Mouse (Mus musculus): ENCODE measurements around the gene Olfr1373.
"Not testable (repeated sequence)": the region's sequence is repeated elsewhere in the genome, so short reads cannot be mapped to it uniquely, and the experiment has no call there.

Gene Olfr1373

DNA sequence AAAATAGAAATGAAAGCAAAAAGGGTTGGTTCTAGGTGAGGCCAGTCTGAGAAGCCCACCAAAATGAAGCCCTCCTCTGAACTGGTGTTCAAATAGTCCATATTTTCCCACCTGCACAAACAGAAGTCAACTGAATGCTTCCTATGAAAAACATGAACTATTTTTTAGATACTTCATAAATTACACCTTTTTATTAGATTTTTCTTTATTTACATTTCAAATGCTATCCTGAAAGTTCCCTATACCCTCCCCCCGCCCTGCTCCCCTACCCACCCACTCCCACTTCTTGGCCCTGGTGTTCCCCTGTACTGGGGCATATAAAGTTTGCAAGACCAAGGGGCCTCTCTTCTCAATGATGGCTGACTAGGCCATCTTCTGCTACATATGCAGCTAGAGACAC is at the start of gene Olfr1373:
Gene Olfr1373, minus strand, starts transcription at position 101 of the 400 bp plus-strand sequence.
- DNase-seq (ENCODE audit: low read depth, low spot score): not testable (repeated sequence)

DNA sequence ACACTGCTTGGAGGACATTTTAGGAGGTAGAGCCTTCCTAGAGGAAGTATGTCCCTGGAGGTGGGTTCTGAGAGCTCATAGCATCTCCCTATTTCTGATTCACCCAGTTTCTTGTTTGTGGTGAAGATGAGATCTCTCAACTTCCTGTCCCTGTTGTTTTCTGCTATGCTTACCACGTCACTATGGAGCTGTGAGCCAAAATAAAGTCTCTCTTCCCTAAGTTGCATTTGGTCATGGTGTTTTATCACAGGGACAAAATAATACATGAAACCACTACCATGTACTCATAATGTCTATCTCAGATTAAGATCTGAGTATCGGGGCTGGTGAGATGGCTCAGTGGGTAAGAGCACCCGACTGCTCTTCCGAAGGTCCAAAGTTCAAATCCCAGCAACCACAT is 35.3 kb upstream of the Olfr1373 start:
- DNase-seq (ENCODE audit: low read depth, low spot score): not testable (repeated sequence)

DNA sequence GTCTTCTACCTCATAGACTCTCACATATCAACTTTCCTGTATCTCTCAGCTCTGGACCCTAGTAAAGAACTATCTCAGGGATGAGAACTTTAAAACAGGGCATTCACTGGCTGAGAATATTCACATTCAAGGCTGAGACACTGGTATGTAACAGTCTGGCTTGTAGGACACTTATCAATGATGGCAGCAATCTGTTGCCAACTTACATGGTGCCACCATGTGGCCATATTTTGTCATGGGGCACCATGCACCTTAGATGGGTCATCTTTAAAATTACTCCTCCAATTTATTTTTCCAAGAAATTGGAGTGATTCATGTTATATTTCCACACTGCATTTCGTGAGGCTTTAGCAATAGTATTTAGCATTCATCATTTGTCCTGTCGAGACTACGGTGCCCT is 34.6 kb upstream of the Olfr1373 start:
- not testable (repeated sequence) for DNase-seq (ENCODE audit: low read depth, low spot score)

DNA sequence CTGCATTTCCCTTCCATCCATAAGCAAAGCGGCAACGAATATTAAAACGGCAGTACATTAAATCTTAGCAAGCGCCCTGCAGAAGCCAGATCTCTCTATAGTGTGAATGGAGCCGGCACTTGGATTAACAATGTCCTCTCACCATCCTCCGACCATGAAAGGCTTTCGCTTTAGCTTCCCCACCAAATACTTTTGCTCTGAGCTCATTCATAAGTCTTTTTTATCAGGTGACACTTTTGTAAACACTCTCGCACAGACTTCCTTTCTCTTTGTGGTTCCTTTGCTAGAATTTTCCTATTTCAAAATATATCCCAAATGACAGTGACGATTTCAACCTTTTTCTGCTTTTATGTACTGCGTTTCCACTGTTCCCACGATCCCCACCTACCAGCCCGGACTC is 23.1 kb upstream of the Olfr1373 start:
- no peak for DNase-seq (ENCODE audit: low read depth, low spot score)

DNA sequence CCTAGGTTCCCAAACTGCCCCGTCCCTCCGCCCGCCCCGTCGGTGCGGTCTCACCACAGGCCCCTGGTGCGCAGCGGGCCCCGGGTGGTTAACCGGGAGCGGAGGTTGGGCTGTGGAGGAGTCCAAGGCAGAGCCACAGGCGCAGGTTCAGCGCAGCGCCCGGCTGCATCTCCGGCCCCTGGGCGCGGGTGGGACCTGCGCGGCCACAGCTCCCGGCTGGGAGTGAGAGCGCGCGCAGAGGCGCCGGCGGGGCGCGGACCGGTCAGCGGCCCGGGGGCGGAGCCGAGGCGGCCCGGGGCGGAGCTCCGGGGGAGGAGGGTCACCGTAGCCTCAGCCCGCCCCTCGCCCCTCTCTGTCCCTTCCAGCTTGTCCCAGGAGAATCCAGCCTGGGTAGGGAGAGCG is 22.6 kb upstream of the Olfr1373 start:
- DNase-seq (ENCODE audit: low read depth, low spot score): not testable (repeated sequence)

DNA sequence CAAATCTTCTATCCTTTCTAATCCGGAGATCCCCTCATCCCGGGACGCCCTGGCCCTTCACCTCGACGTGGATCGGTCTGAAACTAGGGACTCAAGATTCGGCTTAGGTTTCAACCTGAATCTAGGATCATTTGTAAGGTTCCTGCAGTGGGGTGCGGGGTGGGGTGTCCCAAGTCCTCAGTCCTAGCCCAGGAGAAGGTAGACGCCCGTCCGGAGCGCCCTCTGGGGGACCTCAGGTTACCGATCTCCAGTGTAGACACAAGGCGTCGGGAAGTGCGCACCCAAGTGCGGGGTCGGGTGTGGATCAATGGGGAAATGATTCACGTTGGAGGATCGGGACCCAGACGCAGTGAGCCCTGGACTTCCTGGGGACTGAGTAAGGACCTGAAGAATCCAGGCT is 21.8 kb upstream of the Olfr1373 start:
- no peak for DNase-seq (ENCODE audit: low read depth, low spot score)

DNA sequence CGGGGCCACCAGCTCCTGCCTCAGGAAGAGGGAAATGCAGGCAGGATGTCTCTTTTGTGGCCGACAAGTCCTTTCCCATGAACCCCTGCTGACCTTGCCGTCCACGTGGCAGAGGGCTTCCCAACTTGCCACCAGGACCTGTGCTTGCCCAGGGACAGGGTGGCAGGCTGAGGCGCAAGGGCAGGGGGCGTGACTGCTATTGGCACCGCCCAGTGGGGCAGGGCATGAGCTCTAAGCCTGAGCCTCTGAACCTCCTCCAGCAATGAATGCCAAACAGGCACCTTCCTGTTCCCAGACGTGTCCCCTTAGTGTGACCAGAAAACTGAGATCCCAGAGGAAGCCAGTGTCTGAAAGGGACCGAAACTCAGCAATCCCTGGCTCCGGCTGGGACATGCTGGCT is 18.6 kb upstream of the Olfr1373 start:
- no peak for DNase-seq (ENCODE audit: low read depth, low spot score)

DNA sequence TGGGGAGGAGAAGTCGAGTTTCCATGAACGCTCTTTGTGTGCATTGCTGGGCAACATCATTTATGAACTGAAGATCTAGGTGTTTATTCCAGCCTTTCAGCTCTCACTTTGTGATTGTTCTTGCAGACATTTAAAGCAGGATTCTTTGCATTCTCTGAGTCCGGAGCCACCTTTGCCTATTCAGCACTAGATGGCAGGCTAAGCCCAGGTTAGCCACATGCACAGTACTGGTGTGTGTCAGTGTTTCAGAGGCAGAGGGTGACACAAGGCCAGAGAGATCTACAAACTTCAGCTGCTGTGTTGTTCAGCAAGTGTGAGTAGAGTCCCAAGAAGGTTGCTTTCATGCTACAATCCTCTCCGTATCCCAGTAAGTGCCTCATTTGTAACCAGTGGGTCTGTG is 1.7 kb downstream of the Olfr1373 start:
- peak; percentile 62 for DNase-seq (ENCODE audit: low read depth, low spot score)

DNA sequence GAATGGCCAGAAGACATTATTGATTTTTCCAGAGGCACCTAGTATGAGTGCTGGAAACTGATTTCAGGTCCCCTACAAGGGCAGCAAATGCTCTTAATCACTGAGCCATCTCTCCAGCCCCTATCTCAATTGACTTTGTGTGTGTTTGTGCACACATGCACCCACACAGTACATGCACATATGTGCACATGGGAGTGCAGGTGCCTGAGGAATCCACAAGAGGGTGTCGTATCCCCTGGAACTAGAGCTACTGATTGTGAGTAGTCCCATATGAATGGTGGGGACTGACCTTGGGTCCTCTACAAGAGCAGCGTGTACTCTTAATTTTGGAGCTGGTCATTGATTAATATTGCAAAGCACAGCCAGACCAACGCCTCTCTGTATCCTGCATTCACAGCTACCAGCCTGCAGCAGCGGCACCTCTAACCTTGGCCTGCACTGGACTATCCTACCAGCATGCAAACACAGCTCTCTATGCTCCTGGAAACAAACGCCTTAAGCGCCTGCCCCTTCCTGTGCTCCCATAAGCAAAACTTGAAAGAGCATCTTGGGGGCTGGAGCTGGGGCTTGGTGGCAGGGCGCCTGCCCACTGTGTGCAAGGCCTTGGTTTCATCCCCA is 14.8 kb downstream of the Olfr1373 start:
- peak; percentile 33 for DNase-seq (ENCODE audit: low read depth, low spot score)

DNA sequence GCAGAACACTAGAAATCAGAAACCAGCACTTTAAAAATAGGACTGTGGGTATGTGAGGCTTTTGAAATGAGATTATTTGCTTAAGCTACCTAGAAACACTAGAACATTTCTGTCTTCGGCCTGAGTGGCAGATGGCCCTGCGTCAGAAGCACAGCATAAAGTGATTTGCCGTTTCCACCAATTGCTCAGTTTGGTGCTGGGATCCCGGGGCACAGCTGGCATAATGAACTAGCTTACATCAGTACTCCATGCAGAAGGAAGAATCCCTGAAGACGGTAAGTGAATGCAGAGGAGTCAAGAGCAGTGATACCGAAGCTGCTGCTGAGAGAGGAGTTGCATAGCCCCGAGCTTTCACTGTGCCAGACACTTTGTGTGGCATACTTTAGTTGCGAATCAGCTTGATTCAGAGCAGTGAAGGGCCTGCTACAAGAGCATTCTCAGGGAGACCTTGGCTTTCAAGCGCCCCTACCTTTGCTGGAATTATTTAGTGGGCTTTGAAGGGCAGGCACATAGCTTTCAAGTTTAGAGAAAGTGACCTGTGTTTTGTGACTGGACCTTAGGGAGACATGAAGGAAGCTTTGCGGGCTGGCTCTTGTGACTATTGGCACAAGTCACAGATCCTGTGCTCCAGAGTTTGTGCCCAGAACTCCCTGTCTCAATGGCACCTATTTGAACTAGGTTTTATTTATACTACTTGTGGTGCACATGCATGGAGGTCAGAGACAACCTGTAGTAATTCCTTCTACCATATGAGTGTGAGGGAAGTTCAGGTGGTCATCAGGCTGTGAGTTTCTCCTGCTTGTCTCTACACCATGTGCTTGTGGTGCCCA is 15.5 kb downstream of the Olfr1373 start:
- no peak for DNase-seq (ENCODE audit: low read depth, low spot score)

DNA sequence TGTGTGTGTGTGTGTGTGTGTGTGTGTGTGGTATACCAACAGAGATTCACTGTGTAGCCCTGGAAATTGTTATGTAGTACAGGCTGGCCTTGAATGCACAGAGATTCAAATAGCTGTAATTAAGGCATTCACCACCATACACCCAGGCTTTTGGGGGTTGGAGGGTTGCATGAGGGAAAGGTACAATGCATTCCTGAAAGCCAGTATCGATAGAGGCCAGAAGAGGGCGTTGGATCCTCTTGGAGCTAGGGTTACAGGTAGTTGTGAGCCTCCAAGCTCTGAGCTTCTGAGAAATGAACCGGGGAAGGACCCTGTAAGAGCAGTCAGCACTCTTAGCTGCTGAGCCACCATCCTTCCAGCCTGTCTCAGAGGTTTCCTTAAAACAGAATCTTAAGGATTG is 16.2 kb downstream of the Olfr1373 start:
- peak; percentile 35 for DNase-seq (ENCODE audit: low read depth, low spot score)

DNA sequence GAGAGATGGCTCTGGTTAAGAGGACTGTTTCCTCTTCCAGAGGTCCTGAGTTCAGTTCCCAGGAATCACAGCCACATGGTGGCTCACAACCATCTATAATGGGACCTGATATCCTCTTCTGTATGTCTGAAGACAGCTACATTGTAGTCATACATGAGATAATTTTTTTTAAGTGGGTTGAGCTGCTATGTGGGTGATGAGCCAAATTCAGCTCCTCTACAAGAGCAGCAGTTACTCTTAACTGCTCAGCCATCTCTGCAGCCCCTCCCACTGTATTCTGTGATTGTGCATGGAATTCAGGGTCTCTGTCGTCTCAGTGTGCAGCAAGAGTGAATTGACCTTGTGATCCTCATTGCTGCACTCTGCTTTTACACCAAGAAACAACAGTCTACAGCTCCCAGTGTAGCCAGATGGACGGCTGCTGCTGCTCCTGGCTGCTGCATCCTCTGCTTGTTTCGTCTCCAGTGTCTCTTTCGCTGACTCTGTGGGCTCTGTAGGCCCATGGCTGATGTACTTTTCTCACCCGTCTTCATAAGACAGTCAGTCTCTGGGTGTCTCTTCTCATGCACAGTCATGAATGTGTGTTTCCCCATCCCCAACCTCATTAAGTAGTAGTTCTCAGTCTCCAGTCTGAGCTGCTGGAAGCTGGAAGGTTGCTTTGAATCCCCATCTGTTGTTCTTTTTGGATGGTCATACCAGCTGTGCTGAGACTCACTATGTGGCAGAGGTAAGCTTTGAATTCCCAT is 16.8 kb downstream of the Olfr1373 start:
- DNase-seq (ENCODE audit: low read depth, low spot score): peak; percentile 14

DNA sequence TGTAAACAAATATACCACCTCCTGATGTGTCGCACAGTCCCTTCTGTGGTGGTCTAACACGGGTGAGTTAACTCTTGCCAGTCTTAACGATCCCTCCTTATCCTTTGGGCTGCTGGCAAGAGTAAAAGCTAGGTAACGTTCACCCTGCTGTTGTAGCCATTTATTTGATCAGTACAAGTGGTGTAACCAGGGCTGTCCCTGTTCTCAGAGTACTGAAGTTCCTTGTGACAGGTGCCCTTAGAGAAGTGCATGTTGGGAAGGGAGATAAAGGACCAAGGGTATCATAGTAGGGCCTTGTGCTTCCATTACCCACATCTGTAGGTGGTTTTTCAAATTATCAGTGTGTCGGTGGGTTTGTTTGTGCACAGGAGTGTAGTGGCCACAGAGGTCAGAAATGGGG is 17.6 kb downstream of the Olfr1373 start:
- DNase-seq (ENCODE audit: low read depth, low spot score): no peak

DNA sequence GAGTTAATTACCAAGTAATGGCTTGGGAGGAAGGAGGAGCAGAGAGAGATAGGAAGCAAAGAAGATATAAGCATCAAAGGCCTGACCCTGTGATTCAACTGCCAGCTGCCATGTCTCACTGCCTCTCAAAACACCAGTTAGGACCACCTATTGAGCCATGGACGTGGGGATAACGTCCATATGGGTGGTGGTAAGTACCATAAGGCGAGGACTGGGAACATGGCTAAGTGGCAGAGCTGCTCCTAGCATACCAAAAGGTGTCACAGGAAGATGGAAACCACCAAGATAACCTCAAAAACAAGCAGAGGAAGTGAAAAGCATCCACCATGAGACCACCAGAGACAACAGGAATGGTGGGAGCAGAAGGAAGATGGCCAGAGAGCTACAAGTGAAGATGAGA is 18.2 kb downstream of the Olfr1373 start:
- DNase-seq (ENCODE audit: low read depth, low spot score): no peak

DNA sequence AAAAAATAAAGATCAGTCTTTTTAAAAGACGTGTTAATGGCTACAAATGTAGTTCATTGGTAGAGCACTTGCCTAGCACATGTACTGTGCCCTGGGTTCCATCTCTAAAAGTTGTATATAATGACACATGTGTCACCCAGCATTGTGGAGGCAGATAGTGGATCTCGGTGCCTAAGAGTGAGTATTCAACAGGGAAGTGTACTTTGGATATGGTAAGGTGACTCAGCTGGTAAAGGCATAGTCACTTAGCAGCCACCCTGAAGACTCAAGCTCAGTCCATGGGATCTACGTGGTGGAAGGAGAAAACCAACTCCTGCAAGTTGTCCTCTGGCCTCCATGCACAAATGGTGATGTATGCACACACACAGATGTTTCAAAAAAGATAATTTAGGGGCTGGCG is 20.9 kb downstream of the Olfr1373 start:
- no peak for DNase-seq (ENCODE audit: low read depth, low spot score)

DNA sequence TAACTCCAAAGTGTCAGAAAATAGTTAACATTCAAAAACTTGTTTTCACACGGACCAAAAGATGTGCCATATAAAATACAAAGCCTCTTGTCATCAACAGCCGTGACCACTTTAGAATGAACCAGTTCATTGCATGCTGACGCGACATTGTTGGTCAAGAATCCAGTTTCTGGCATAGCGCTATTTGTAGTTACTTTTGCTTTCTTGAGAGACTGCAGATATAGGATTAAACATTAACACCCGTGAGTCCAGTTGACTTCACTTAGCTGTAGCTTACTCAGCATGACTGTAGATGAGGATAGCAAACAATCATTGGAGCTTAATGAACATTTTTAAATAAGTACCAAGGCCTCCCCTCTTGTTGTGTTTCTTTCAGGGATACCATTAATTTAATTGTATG is 23.3 kb downstream of the Olfr1373 start:
- DNase-seq (ENCODE audit: low read depth, low spot score): no peak

DNA sequence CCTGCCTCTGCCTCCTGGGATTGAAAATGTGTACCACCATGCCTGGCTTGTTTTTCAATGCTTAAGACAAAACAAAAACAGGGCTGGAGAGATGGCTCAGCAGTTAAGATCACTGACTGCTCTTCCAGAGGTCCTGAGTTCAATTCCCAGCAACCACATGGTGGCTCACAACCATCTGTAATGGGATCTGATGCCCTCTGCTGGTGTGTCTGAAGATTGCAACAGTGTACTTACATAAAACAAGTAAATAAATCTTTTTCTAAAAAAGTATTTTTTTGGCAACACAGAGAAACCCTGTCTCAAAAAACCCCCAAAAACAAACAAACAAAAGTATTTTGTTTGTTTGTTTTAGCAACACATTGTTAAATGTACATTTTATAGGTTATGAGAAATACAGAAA is 24.9 kb downstream of the Olfr1373 start:
- DNase-seq (ENCODE audit: low read depth, low spot score): not testable (repeated sequence)

DNA sequence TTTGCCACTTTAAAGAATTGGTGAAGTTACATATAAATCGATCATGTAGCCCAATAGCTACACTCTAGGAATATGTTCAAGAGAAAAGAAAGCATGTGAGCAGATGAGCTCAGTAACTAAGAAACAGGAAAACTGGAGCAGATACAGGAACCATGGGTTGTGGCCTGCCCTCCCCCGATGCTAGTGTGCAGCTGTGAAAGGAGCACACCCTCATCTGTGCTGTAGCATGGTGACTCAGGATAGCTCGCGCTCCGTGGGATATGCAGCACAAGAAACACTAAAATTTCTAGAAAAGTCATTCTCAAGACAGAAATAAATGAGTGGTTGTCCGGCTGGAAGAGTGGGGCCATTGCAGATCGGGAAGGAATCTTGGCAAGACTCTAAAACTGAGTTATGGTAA is 28.2 kb downstream of the Olfr1373 start:
- DNase-seq (ENCODE audit: low read depth, low spot score): no peak

DNA sequence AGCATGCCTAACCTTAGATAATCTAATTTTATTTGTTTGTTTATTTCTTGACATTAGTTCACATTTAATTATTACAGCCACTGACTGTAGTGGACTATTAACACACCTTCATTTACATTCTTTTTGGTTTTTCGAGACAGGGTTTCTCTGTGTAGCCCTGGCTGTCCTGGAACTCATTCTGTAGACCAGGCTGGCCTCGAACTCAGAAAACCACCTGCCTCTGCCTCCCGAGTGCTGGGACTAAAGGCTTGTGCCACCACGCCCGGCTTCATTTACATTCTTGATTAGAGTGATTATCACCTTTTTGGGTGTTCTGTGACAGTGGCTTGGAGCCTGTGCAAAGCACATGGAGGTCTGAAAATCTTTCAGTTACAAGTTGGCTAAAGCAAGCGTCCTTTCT is 29.2 kb downstream of the Olfr1373 start:
- DNase-seq (ENCODE audit: low read depth, low spot score): not testable (repeated sequence)

DNA sequence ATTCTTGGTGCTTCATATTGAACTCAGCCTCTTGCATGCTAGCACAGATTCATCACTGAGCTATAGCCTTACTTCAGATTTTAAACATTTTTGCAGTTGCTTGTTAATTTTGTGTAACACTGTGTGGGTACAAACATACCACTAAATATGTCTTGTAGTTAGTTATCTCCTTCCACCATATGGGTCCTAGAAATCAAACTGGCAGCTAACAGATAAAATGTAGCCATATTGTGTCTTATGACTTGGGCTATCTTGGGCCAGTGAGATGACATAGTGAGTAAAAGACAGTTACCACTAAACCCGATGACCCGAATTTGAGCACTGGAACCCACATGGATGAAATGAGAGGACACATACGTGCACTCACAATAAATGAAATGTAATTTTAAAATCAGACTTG is 29.8 kb downstream of the Olfr1373 start:
- DNase-seq (ENCODE audit: low read depth, low spot score): no peak

DNA sequence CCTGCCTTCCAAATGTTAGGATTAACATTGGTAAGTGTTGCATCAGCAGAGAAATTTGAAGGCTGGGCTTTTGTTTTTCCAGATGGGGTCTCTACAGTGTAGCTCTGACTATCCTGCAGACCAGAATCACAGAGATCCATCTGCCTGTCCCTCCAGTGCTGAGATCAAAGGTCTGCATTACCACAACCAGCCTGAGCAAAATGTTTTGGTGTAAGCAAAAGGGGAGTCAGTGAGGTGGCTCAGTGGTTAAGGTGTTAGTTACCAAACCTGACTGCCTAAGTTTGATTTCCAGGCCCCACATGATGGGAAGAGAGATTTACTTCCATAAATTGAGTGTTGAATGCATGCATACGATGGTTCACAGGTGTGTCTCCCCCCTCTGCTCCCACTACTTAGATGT is 35.9 kb downstream of the Olfr1373 start:
- DNase-seq (ENCODE audit: low read depth, low spot score): no peak

DNA sequence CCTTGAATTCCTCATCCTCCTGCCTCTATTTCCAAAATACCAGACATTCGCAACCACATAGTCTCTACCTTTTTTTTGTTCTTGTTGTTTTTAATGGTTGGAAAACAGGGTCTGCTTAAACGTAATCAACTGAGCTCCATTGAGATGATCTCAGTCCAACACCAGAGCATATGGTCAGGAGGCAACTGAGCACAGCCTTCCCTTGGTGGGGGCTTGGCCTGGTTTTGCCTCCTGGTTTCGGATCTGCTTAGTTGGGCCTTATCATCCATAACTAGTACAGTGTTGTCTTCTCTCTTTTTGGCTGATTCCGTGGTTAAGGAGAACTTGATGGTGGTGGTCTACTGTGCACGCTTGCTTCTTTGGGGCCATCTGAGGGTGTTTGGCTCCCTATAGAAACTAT is 36.5 kb downstream of the Olfr1373 start:
- DNase-seq (ENCODE audit: low read depth, low spot score): no peak

DNA sequence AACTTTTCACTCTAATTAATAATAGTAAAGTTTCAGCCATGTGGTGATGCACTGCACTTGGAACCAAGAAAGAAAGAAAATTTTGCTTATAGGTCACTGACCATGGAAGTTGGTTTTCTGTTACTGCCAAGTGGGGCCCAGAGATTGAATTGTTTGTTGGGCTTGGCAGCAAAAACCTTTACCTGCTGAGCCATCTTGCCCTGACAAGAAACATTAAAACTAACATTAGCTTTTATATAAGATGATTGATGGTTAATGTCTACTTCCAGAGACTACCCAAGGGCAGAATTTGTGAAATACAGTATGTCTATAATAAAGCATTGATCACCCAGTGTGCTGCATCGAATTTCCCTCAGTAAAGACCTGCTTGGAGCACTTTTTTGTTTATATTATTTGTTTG is 38.9 kb downstream of the Olfr1373 start:
- no peak for DNase-seq (ENCODE audit: low read depth, low spot score)

Data from A20 (cell line).